Mouse (Mus musculus): ENCODE results near the gene 9930022D16Rik. TPM values are rescaled to one million over a fixed set of nuclear protein-coding genes. Genes with fewer than 3 reads are reported as not detected.

Gene 9930022D16Rik
- polyA plus RNA-seq, 1 experiment = not detected

- Histone ChIP-seq H3K4me1 (ENCODE audit: control insufficient read depth, insufficient read depth, low read length) (no peaks in the 10 kb centered on the region), H3K27ac (ENCODE audit: insufficient read depth, low read length) (no peak overlapping the region), H3K4me3 (ENCODE audit: insufficient read depth, low read length) (no peak overlapping the region)
- no peak for TF ChIP-seq CTCF (IDR thresholded peaks at IDR 0.05; ENCODE audit: borderline replicate concordance, insufficient read depth, low read length)
These were observed 3.3 kb upstream of the 9930022D16Rik start for GRCm38 (mm10) chr11:109410197-109410980.

GRCm38 (mm10) chr11:109414802-109415201 lies 1.1 kb downstream of the 9930022D16Rik start:
- H3K27ac ChIP-seq (ENCODE audit: insufficient read depth, low read length) = no peak overlapping the region
- H3K4me1 ChIP-seq (ENCODE audit: control insufficient read depth, insufficient read depth, low read length) = no peaks in the 10 kb centered on the region
- H3K4me3 ChIP-seq (ENCODE audit: insufficient read depth, low read length) = no peak overlapping the region
- TF ChIP-seq POLR2A (IDR thresholded peaks at IDR 0.05; ENCODE audit: low read depth, low read length) (no peak), CTCF (IDR thresholded peaks at IDR 0.05; ENCODE audit: borderline replicate concordance, insufficient read depth, low read length) (no peak)

DNA sequence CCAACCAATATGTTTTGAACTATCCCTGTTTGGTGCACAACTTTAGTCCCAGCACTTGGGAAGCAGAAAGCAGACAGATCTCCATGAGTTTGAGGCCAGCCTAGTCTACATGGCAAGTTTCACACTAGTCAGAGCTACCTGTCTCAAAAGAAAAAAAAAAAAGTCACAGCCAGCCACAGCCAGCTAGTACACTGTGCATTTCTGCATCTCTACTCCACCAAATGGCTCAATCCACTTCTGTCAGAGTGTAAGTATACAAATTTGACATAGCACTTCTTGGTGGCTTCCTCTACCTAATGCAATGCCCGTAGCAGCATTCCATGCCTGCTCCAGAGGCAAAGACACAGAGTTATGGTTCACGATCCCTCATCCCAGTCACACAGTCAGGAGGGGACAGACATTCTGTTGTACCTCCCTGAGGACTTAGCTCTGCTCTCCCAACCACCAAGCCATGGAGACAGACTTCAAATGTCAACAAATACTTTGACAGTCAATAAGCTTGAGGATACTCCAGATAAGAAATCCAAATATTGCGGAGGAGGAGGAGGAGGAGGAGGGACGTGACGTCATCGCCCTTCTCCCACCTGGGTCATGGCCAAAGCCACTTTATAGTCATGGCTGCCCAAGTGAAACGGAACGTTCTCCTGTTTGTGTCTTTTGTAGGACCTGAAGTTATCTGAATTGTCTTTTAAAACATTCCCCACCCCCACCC lies 3.1 kb downstream of the 9930022D16Rik start:
- H3K4me1 ChIP-seq (ENCODE audit: control insufficient read depth, insufficient read depth, low read length) = no peaks in the 10 kb centered on the region
- TF ChIP-seq POLR2A (IDR thresholded peaks at IDR 0.05; ENCODE audit: low read depth, low read length) = no peak
- no peak for TF ChIP-seq CTCF (IDR thresholded peaks at IDR 0.05; ENCODE audit: borderline replicate concordance, insufficient read depth, low read length)
- no peak overlapping the region for H3K27ac ChIP-seq (ENCODE audit: insufficient read depth, low read length)
- no peak overlapping the region for H3K4me3 ChIP-seq (ENCODE audit: insufficient read depth, low read length)

GRCm38 (mm10) chr11:109417472-109418040 lies 3.8 kb downstream of the 9930022D16Rik start:
- Histone ChIP-seq H3K4me3 (ENCODE audit: insufficient read depth, low read length) (no peak overlapping the region), H3K4me1 (ENCODE audit: control insufficient read depth, insufficient read depth, low read length) (no peaks in the 10 kb centered on the region), H3K27ac (ENCODE audit: insufficient read depth, low read length) (no peak overlapping the region)
- TF ChIP-seq POLR2A (IDR thresholded peaks at IDR 0.05; ENCODE audit: low read depth, low read length) = no peak
- no peak for TF ChIP-seq CTCF (IDR thresholded peaks at IDR 0.05; ENCODE audit: borderline replicate concordance, insufficient read depth, low read length)

DNA sequence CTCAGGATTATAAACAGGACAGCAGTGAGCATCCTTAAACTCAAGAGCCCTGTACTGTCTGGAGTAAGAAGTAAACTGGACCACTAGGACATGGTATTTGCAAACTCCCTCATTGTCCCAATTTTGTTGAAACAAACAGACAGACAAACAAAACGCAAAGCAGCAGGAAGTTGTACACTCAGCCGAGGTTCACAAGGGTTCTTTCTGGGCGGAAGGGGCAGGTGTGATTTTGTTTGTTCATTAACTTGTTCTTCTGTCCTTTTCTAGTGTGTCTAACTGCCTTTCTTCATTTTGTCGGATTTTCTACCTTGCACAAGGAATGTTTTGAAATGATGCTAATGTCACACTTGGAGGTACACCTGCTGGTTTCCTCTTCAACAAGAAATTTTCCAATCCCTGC lies 5.7 kb downstream of the 9930022D16Rik start:
- TF ChIP-seq CTCF (IDR thresholded peaks at IDR 0.05; ENCODE audit: borderline replicate concordance, insufficient read depth, low read length) (no peak), POLR2A (IDR thresholded peaks at IDR 0.05; ENCODE audit: low read depth, low read length) (no peak)
- Histone ChIP-seq H3K4me1 (ENCODE audit: control insufficient read depth, insufficient read depth, low read length) (no peaks in the 10 kb centered on the region), H3K27ac (ENCODE audit: insufficient read depth, low read length) (no peak overlapping the region), H3K4me3 (ENCODE audit: insufficient read depth, low read length) (no peak overlapping the region)

DNA sequence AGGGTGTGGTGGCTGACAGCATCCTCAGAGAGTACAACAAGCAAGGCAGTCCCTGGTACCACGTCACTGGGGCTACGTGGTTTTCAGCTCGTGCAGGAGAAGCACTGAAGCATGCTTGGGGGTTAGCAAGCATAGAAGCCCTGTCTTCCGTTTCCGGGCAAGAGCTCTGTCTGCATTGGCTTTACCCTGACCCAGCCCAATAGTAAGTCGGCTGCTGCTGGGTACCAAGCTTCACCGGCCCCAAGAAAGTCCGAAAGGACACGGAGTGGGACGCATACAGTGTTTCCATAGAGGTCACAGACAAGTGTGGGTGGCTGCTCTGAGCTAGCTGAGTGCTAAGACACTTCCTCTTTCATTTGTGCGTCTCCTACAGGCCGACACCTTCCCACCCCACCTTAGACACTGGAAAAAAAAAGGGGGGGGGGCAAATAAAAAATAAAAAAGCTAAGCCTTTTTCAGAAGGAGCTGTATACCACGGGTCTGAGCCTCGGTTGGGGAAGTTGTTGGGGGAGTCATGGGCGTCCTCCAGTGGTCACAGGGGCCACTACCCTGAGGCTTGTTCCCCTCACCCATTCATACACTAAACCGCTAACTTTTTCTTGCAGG lies 6.3 kb downstream of the 9930022D16Rik start:
- Histone ChIP-seq H3K4me1 (ENCODE audit: control insufficient read depth, insufficient read depth, low read length) (no peaks in the 10 kb centered on the region), H3K27ac (ENCODE audit: insufficient read depth, low read length) (no peak overlapping the region), H3K4me3 (ENCODE audit: insufficient read depth, low read length) (no peak overlapping the region)
- no peak for TF ChIP-seq POLR2A (IDR thresholded peaks at IDR 0.05; ENCODE audit: low read depth, low read length)
- no peak for TF ChIP-seq CTCF (IDR thresholded peaks at IDR 0.05; ENCODE audit: borderline replicate concordance, insufficient read depth, low read length)

DNA sequence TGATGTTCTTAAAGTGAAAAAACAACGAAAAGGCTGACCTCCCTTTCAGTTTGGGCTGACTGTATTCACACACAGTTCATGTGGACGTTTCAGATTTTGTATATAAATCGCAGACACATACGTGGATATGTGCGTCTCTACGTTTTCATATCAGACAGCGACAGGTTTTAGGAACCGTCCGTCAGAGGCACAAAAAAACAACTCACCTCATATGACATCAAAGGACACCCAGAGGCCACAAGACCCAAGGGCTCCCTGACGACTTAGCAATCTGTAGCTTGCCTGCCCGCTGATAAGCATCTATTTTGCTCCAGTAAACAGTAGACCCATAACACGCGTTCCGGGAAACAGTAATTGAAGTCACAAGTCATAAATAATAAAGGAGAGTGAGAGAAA lies 6.8 kb downstream of the 9930022D16Rik start:
- Histone ChIP-seq H3K27ac (ENCODE audit: insufficient read depth, low read length) (no peak overlapping the region), H3K4me1 (ENCODE audit: control insufficient read depth, insufficient read depth, low read length) (no peaks in the 10 kb centered on the region), H3K4me3 (ENCODE audit: insufficient read depth, low read length) (no peak overlapping the region)
- TF ChIP-seq POLR2A (IDR thresholded peaks at IDR 0.05; ENCODE audit: low read depth, low read length) (no peak), CTCF (IDR thresholded peaks at IDR 0.05; ENCODE audit: borderline replicate concordance, insufficient read depth, low read length) (no peak)

- no peaks in the 10 kb centered on the region for H3K4me1 ChIP-seq (ENCODE audit: control insufficient read depth, insufficient read depth, low read length)
- H3K4me3 ChIP-seq (ENCODE audit: insufficient read depth, low read length) = no peak overlapping the region
- H3K27ac ChIP-seq (ENCODE audit: insufficient read depth, low read length) = no peak overlapping the region
- TF ChIP-seq POLR2A (IDR thresholded peaks at IDR 0.05; ENCODE audit: low read depth, low read length) (no peak), CTCF (IDR thresholded peaks at IDR 0.05; ENCODE audit: borderline replicate concordance, insufficient read depth, low read length) (no peak)
These were observed 7.5 kb downstream of the 9930022D16Rik start for GRCm38 (mm10) chr11:109421205-109421604.

GRCm38 (mm10) chr11:109422263-109422662 lies 8.5 kb downstream of the 9930022D16Rik start:
- no peak overlapping the region for H3K4me3 ChIP-seq (ENCODE audit: insufficient read depth, low read length)
- no peak for TF ChIP-seq CTCF (IDR thresholded peaks at IDR 0.05; ENCODE audit: borderline replicate concordance, insufficient read depth, low read length)
- no peak for TF ChIP-seq POLR2A (IDR thresholded peaks at IDR 0.05; ENCODE audit: low read depth, low read length)
- no peak overlapping the region for H3K27ac ChIP-seq (ENCODE audit: insufficient read depth, low read length)
- H3K4me1 ChIP-seq (ENCODE audit: control insufficient read depth, insufficient read depth, low read length) = peaks cover 2% of the 10 kb centered on the region
